Mouse (Mus musculus) Patski (cell line): ENCODE measurements at regions not wholly inside any gene's neighbourhood (a gene's known extent, or its start where the extent isn't known, plus 50 kb on each side); places are given as distances from the start of the nearest gene placed in this dataset.

Experiments
- ATAC-seq: fragments of 100-300 bp; one replicate; pipeline ENCODE4 v1.8.0; 2021
- CTCF ChIA-PET: fragments of 350-600 bp; sonication (Branson Sonifier 250); formaldehyde crosslinking; loops from one replicate; lab custom pipeline; 2022; ENCODE audit warnings: inconsistent platforms; lab: Charles Lee
- POLR2A ChIA-PET: fragments of 350-600 bp; sonication (Branson Sonifier 250); formaldehyde crosslinking; loops from one replicate; lab custom pipeline; 2022; ENCODE audit warnings: antibody characterized with exemption, inconsistent platforms; lab: Charles Lee
- DNase-seq: peaks from one replicate; pipeline ENCODE4 v3.0.0-alpha.2; 2011; ENCODE audit warnings: low read depth, low spot score
- H3K27me3 ChIP-seq: fragments of 371-371 bp; one replicate; pipeline ENCODE4 v1.5.1; 2021
- CTCF ChIP-seq: fragments of 100-300 bp; IDR thresholded peaks from one replicate; pipeline ENCODE4 v1.5.1; 2021
- in situ Hi-C: fragments of 300-500 bp; cut with MboI; formaldehyde crosslinking; loops from 3 replicates; pipeline ENCODE4 v1.11.1; 2018; ENCODE audit warnings: low pct_unique_long_range_greater_than_20kb, mixed read lengths

- ChIA-PET CTCF (interaction anchor here (0.6 to 3.3 kb wide), 24 partner anchors 9 to 248 kb away, joined by 3 to 25 read pairs (median 4); partner anchors contain the start of gene Ereg), POLR2A (no interaction called here)
- peaks cover 5% of the 10 kb centered on the region for H3K27me3 ChIP-seq
- TF ChIP-seq CTCF = peak; percentile 85
- peak; percentile 74 for ATAC-seq
- no peak for DNase-seq
- in situ Hi-C loops = loop anchor here (5.0 kb wide), 2 partner anchors 109 to 151 kb away; no protein-coding TSS in a partner anchor
Measured at GRCm38 (mm10) chr5:91198620-91199019, 59.2 kb downstream of the Areg start.

GRCm38 (mm10) chr5:91200448-91200847 is 61.0 kb downstream of the Areg start:
- ChIA-PET CTCF (interaction anchor here (1.7 to 3.3 kb wide), 4 partner anchors 9 to 115 kb away, joined by 4 to 25 read pairs (median 6); no protein-coding TSS in a partner anchor), POLR2A (no interaction called here)
- H3K27me3 ChIP-seq = peaks cover 5% of the 10 kb centered on the region
- no peak for DNase-seq
- ATAC-seq = no peak
- in situ Hi-C loops = no loop called here
- no peak for TF ChIP-seq CTCF

GRCm38 (mm10) chr5:91204225-91205005 is 65.0 kb downstream of the Areg start:
- POLR2A ChIA-PET = interaction anchor here (0.9 kb wide), 1 partner anchor 18 kb away, joined by 3 read pairs; no protein-coding TSS in a partner anchor
- H3K27me3 ChIP-seq = peaks cover 5% of the 10 kb centered on the region
- DNase-seq (no peak), ATAC-seq (peak; percentile 35)
- no peak for TF ChIP-seq CTCF
- CTCF ChIA-PET = interaction anchor here (1.6 to 1.9 kb wide), 2 partner anchors 15 to 171 kb away, joined by 3 to 4 read pairs; no protein-coding TSS in a partner anchor
- in situ Hi-C loops = no loop called here

- ChIA-PET CTCF (interaction anchor here (1.6 to 1.9 kb wide), 2 partner anchors 14 to 172 kb away, joined by 3 to 4 read pairs; no protein-coding TSS in a partner anchor), POLR2A (no interaction called here)
- ATAC-seq = no peak
- in situ Hi-C loops = no loop called here
- no peaks in the 10 kb centered on the region for H3K27me3 ChIP-seq
- no peak for TF ChIP-seq CTCF
- DNase-seq = no peak
Measured at GRCm38 (mm10) chr5:91205350-91205880, 66.0 kb downstream of the Areg start.

GRCm38 (mm10) chr5:91206569-91207490 is 67.4 kb downstream of the Areg start:
- POLR2A ChIA-PET = no interaction called here
- H3K27me3 ChIP-seq = no peaks in the 10 kb centered on the region
- no peak for TF ChIP-seq CTCF
- in situ Hi-C loops = no loop called here
- DNase-seq (no peak), ATAC-seq (no peak)
- CTCF ChIA-PET = no interaction called here

- no peak for TF ChIP-seq CTCF
- ATAC-seq = no peak
Measured at GRCm38 (mm10) chr5:91220174-91220573, 80.8 kb downstream of the Areg start.

GRCm38 (mm10) chr5:91241656-91242055 is 102.3 kb downstream of the Areg start:
- no peak for TF ChIP-seq CTCF
- DNase-seq (no peak), ATAC-seq (peak; percentile 62)
- CTCF ChIA-PET = interaction anchor here (1.4 kb wide), 1 partner anchor 43 kb away, joined by 3 read pairs; no protein-coding TSS in a partner anchor
- in situ Hi-C loops = no loop called here
- H3K27me3 ChIP-seq = no peaks in the 10 kb centered on the region
- POLR2A ChIA-PET = no interaction called here

More at GRCm38 (mm10) chr5:91220174-91220573, 80.8 kb downstream of the Areg start:
- ChIA-PET POLR2A (no interaction called here), CTCF (no interaction called here)
- H3K27me3 ChIP-seq = peaks cover 10% of the 10 kb centered on the region
- in situ Hi-C loops = no loop called here
- no peak for DNase-seq

- DNase-seq (no peak), ATAC-seq (no peak)
- no peaks in the 10 kb centered on the region for H3K27me3 ChIP-seq
- no peak for TF ChIP-seq CTCF
- in situ Hi-C loops = no loop called here
- POLR2A ChIA-PET = no interaction called here
- CTCF ChIA-PET = no interaction called here
Measured at GRCm38 (mm10) chr5:91247444-91247843, 108.0 kb downstream of the Areg start.

GRCm38 (mm10) chr5:91261895-91262294 is 122.5 kb downstream of the Areg start:
- POLR2A ChIA-PET = no interaction called here
- no peaks in the 10 kb centered on the region for H3K27me3 ChIP-seq
- in situ Hi-C loops = no loop called here
- no peak for TF ChIP-seq CTCF
- DNase-seq (no peak), ATAC-seq (no peak)
- CTCF ChIA-PET = interaction anchor here (0.9 to 1.4 kb wide), 2 partner anchors 9 to 19 kb away, joined by 3 to 4 read pairs; no protein-coding TSS in a partner anchor

GRCm38 (mm10) chr5:91262526-91262925 is 123.1 kb downstream of the Areg start:
- no peak for TF ChIP-seq CTCF

More at GRCm38 (mm10) chr5:91262526-91262925, 123.1 kb downstream of the Areg start:
- no peak for ATAC-seq
- ChIA-PET POLR2A (interaction anchor here (0.5 kb wide), 1 partner anchor 683 kb away, joined by 4 read pairs; no protein-coding TSS in a partner anchor), CTCF (interaction anchor here (0.8 to 1.4 kb wide), 6 partner anchors 8 to 187 kb away, joined by 3 to 4 read pairs (median 3); no protein-coding TSS in a partner anchor)
- no peak for DNase-seq
- in situ Hi-C loops = no loop called here
- no peaks in the 10 kb centered on the region for H3K27me3 ChIP-seq
